Mouse (Mus musculus): ENCODE data around the gene Nrsn2.

- TF ChIP-seq CTCF (IDR thresholded peaks at IDR 0.05; ENCODE audit: low read depth, low read length) (no peak), POLR2A (IDR thresholded peaks at IDR 0.05; ENCODE audit: extremely low read depth, insufficient read depth, low read length) (no peak)
Measured at GRCm38 (mm10) chr2:152415786-152416185, 39.3 kb upstream of the Nrsn2 start.

Measured in liver, adult 2 months (tissue).